Mouse (Mus musculus): ENCODE results near the gene Slit3.

Gene Slit3

DNA sequence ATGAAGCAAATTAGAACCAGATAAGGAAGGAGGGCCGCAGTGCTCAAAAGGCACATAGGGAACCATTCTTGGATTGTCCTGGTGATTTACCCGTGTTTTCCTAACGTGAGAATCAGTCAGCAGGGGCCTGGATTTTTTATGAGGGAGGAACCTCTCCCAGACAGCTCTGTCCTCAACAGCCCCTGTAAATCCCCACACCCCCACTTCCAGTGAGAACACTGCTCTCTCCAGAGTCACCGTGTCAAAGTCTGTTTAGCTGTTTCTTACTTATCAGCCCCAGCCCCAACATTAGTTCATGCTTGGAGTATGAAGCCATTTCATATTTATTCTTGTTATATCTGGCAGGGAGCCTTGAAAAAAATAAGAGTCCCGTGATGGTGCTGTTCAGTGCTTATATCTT is 272.8 kb downstream of the Slit3 start:
- DNase-seq (ENCODE audit: low read depth, low spot score): no peak

DNA sequence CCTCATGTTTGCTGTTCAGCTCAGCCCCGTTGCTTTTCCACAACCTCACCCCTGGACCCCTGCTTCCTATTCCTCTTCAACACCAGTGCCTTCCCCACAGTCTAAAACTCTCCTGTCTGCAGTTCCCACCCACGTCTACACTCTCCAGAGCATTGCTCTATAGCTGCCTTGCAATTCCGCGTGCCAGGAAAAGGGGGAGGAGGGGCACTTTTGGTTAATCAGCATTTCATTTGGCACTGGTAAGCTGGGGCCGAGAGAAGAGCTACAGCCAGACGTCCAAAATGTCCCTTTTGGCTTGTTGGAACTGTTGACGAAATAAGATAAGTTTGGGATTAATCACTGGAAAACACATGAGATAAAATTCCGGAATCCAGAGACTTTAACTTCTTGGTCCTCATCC is 274.4 kb downstream of the Slit3 start:
- no peak for DNase-seq (ENCODE audit: low read depth, low spot score)

DNA sequence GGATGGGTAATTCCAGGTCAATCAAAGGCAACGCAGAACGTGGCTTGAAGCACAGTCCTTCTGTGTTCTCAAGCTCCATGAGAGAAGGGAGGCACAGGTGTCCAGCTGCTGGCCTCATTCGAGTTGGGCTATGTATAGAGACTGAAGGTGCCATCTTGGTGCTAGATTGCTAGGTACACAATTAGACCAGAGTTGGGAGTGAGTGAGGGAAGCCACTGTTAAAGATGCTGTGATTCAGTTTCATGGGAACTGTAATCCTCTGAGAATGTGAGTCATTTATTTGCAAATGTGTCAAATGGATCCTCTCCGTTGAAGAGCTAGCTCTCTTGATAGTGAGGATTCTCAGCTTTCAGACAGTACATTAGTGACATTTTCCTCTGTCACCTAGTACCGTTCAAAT is 277.3 kb downstream of the Slit3 start:
- no peak for DNase-seq (ENCODE audit: low read depth, low spot score)

DNA sequence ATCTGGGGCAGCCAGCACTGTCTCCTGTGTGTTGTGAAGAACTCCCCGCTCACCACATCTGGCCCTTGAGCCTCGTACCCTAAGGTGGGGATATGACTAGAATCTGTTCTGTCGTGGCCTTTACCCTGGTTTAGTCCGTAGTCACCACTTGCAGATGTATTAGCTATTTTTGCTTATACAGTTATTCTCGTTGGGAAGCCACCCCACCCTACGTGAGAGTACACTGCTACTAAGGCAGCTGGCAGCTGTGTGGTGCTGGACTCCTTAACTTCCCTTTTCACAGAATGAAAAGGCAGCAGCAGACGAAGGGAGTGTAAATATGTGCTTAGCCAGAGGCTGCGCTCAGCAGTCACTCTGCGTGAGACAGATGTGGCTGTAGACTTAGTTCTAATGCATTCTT is 282.5 kb downstream of the Slit3 start:
- no peak for DNase-seq (ENCODE audit: low read depth, low spot score)

DNA sequence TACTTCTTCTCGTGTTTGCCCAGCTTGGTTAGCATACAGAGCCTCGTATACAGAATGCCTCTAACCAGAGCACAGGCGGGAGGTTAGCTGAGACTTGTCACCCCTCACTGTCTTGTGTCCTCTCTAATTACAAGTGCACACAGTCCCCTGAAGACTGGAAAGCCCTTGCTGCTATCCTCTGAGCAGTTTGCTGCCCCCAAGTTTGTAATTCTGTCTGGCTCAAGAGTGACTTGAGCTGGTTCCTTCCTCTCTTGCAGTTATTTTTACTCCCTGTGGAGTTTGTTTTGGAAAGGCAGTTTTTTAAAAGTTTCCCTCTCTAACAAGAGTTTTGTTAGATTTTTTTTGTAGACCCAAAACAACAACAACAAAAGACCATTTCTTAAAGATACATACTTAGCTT is 285.0 kb downstream of the Slit3 start:
- no peak for DNase-seq (ENCODE audit: low read depth, low spot score)

DNA sequence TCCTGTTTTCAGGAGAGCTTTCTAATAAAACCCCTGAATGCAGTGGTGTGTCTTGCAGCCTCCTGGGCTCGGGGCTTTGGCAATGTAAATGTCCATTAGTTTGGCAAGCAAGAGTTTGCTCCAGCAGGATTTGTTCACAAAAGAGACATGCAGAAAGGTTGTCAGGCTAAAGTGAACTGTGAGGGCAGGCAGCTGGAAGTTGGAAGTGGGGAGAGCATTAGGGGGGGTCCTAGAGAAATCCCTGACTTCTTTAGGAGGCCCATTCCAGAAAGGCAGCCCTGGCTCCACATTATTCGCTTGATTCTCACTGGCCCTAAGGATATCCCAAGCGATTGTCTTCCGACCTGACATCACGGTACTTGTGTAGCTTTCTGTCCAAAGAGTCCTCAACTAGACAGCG is 285.5 kb downstream of the Slit3 start:
- no peak for DNase-seq (ENCODE audit: low read depth, low spot score)

DNA sequence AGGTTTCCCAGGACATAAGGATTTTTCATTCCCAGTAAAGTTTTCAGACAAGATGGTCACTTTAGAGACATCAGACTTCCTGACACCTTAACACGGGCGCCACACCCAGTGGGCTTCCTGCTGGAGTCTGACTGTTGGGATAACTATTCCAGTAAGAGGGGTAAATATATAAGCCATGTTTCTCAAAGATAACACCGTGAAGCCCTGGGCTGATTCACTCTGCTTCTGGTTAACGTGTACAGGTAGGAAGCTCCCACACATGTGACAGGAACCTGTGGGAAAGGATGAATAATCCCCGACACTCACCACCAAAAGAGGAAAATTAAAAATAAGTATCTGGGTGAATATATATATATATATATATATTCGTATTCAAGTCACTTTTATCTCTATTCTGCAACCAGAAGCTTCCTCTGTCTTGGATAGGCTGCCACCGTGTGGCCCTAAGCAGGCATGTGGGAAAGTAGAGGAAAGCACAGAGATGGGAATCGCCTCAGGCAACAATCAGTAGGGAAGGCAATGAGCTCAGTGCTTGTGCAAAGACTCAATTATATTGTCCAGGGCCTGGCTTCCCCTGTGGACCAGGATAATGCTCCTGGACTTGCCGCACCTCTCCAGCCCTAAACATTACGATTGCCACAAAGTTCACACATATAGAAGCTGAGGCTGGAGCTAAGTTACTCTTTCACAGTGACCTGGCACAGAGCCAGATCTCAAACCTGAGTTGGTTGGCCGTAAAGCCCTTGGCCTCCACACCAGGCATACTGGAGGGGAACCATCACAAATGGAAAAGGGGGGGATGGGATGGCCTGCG is 286.5 kb downstream of the Slit3 start:
- DNase-seq (ENCODE audit: low read depth, low spot score): peak; percentile 59

DNA sequence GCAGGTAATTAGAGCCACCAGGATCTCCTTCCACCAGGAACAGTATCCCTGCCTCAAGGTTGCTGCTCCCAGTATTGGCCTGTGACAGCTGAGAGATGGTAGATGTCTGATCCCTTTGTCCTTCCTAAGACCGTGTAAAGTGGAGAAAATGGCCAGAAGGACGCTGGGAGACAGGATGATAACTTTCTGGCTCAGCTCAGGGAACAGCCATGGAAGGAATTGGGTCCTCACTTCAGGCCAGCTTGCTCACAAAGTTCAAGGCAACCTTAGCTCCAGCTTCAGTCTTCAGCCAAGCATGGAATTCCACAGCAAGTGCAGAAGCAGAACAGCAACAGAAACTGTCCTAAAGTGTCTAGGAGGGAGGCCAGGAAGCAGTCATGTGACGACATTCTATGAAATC is 289.4 kb downstream of the Slit3 start:
- DNase-seq (ENCODE audit: low read depth, low spot score): no peak

DNA sequence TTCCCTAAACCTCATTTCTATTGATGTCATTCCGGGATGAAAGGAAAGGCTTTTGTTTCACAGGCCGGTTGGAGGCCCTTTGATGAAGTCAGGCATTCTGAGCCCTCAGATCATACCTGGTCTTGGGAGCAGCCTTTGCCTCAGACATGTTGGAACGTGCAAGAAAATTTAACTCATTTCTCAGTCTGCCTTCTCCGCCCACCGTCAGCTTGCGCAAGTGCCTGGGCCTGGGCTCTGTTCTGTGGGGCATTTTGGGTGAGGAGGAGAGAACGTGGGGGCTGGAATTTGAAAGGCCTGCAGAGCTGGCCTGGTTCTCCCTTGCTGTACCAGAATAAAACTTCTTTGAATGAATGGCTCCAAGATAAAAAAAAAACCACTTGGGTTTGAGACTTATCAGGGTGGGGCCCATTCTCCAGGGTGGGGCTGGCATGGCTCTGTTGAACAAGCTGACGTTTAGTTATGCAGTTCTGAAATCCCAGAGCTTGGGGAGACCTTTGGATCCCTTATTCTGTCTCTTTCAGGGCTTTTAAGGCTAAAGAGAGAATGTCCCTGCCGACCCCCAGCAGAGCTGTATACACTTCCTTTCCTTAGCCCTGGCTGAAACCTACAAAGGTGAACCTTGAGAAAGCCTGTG is 294.9 kb downstream of the Slit3 start:
- DNase-seq (ENCODE audit: low read depth, low spot score): no peak

DNA sequence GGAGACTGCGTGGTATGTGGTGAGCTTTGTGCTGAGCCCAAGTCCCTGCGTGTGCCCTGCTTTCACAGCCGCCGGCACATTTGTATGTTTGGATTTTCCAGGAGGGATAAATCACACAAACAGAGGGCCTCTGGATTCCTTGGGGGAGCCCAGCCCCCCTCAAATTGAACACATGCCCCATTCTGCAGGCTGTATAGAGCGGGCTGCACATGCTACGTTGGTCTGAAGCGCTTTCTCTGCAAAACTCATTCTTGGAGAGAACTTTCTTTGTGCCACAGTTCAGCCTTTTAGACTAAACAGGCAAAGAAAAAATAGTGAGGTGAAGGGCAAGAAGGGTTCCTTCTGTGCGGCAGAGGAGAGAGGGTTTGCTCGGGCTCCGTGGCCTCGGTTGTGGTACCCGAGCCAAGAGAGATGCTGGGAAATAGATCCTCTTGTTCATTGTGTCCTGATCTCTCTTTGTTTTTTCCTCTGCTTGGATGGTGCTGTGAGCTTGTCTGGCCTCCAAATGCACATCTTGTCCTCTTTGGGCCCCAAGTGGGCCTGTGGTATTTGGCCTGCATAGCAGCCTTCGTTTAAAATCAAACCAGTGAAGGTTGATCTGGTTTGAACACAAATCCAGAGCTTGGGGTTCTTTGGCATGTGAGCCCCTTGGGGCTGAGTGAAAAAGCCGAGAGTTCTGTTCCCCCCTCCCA is 295.5 kb downstream of the Slit3 start:
- DNase-seq (ENCODE audit: low read depth, low spot score): peak; percentile 60

DNA sequence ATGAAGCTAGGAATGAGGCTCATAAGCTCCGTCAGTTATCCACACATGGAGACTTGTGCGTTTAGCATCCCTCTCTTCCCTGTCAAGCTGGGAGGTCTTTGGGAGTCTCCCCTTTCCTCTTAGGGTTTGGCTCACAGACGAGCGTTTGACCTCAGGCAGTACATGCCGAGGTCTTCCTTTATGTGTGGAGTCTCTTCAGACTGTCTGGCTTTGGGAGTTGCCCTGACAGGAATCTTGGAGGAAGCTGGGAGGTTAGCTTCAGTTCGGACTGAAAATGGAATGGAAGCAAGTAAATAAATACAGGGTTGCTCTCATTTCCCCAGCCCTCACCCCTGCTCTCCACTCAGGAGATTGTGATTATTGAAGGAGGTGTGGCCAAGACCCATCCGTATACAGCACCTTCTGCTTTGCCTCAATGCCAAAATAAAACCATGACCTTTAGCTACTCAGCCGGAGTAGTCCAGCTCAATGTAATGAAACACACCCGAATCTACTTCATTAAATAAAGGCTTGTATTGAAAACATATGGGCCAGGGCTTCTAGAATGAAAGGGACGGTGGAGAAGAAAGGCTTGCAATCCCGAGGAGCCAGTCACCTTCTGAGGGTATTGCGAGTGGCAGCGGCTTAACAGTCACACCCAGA is 297.0 kb downstream of the Slit3 start:
- no peak for DNase-seq (ENCODE audit: low read depth, low spot score)

DNA sequence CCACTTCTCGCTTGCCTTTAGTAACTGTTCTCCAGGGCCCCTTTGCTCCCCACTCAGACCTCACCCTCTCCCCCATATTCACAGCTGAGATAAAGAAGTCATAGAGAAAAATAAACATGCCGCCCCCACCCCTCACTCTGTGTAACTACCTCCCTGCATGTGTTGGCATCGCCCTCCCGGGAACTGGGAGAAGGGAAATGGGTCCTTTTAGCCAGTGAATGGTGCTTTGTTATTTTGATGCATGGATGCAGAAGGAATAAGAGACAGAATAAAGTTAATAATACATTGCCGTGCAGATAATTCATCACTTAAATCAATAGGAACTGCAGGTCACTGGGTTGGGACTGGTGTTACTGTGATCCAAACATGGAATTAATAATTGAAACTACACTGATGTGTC is 298.0 kb downstream of the Slit3 start:
- no peak for DNase-seq (ENCODE audit: low read depth, low spot score)

DNA sequence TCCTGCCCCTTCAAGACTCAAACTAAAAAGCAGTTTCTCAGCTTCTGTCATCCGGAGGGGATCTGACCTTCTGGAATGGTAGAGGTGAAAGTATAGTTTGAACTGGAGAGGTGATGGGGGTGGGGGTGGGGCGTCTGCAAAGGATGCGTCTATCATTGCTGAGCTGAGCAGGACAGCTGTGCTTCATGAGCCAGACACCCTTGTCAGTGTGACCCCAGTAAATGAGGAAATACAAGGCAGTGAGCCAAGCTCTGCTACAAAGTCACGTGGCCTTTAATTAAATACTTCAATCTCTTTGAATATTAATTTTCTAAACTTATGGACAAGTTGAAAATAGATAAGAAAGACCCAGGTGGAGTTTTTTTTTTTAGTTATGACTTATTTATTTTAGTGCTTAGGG is 300.7 kb downstream of the Slit3 start:
- no peak for DNase-seq (ENCODE audit: low read depth, low spot score)

DNA sequence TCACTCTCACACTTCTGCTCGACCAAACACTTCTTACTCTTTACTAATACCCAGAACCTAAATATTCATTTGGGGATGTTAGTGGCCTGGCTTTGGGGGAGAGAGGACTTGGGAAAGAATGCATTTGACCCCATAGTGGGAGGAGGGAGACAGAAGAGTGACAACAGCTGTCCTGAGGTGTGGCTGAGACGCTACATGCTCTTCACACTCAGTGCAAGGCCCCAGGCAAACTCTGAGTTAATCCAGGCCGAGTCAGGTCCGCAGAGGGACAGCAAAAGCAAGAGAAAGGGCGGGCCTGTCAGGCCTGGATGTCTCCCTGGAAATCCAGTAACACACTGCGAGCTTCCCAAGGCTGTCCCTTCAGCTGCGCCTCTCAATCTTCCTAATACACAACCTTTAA is 307.0 kb downstream of the Slit3 start:
- DNase-seq (ENCODE audit: low read depth, low spot score): no peak

DNA sequence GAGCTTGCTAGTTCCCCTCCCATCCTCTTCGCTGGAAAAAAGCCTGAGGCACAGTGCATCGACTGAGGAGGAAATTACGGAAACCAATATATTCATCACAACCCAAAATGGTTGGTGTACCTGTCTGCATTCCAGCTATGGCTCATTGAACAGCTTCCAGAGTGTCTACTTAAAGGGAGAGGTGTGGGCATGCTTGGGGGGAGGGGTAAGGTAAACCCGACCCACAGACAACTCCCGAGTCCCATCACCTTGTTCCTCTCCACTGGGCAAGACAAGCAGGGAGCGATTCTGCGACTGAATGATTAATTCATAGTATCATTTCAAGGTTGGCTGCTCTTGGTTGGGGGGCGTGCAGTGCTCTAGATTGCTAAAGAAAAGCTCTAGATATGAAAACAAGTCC is 310.1 kb downstream of the Slit3 start:
- DNase-seq (ENCODE audit: low read depth, low spot score): no peak

DNA sequence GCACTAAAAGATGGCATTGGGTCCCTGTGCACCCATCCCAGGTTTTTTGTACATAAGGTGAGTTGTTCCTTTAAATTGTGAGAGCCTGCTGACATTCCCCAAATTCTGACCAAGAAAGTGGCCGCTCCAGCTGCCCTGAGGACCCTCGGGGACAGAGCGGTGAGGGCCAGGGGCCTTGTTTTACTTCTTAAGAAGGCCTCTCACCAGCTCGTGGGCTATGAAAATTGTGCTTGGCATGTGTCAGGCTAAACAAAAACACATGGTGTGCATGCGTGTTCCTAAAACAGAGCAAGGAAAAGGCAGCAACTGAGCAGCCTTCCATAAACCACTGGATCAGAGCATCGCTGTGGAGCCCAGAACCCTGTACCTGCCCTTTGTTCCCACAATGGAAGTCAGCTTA is 316.5 kb downstream of the Slit3 start:
- DNase-seq (ENCODE audit: low read depth, low spot score): no peak

DNA sequence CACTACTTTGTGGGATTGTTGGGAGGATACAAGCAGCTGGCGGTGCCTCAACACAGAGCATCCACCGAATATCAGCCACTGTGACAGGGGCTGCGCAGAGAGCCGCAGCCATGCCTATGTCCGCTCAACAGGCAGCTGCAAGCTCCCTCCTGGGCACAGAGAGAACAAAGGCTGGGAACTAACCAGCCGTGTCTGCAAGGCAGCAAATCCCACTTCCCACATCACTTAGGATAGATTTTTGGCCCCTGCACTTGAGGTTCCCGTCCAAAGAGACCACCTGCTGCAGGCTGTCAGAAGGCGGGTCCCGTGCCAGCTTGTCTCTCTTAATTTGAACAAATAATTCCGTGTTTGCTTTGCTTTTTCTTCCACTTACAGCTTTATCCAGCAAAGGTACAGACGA is 319.2 kb downstream of the Slit3 start:
- DNase-seq (ENCODE audit: low read depth, low spot score): no peak

DNA sequence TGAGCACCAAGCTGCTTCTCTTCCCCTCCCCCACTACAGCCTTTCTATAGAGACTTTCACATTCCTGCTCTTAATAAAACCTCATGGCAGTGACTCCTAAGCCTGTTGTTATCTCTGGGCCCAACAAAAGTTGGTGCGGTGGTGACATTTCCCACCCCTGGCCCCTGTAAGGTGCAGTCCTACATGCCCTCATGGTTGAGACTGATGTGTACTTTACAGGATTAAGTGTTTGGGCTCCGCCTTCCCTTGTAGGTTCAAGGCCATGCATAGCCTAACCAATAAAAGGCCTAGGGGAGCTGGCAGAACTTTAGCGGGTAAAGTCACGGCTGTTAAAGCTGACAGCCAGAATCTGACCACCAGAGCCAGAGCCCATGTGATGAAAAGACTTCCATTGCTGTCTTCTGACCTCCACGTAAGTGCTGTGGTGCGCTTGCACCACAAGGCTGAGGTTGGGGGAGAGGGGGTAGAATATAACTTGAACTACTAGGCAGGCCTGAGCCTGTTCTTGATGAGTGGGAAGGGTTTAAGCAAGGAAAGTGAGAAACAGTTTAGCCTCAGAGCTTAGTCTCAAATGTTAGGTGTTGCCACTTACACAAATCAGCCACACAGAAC is 323.6 kb downstream of the Slit3 start:
- no peak for DNase-seq (ENCODE audit: low read depth, low spot score)

DNA sequence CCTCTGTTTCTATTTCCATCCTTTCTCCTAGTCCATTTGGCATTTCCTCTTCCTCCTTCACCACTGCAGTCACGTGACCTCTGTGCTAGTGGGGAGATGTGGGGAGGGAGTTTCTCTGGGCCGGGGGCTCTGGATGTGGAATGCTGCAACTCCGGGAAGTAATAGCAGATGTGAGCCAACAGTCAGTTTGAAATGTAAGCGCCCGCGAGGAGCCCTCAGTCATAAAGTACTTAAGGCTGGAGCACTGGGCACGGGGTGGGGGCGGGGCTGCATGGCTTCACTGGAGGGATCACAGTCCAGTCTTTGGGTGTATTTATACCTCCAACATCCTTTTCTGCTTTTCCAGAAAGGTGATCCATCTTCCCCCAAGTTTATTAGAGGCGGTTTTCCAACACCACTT is 326.9 kb downstream of the Slit3 start:
- no peak for DNase-seq (ENCODE audit: low read depth, low spot score)

DNA sequence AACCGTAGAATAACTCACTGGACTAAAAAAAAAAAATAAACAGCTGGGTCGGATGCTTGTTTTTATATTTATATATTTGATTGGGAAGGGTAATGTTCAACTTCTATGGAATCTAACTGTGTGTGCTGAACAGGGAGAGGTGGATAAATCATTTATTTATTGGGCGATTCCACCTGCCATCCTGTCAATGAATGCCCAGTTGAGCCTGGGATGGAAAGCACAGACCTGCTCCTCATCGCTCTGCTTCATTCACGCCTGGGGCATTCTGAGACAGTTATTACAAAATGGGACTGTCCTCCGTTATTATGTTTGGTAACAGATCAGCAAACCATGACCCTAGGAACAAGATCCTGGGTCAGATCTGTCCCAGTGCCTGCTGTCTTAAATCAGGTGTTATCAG is 328.2 kb downstream of the Slit3 start:
- DNase-seq (ENCODE audit: low read depth, low spot score): no peak

DNA sequence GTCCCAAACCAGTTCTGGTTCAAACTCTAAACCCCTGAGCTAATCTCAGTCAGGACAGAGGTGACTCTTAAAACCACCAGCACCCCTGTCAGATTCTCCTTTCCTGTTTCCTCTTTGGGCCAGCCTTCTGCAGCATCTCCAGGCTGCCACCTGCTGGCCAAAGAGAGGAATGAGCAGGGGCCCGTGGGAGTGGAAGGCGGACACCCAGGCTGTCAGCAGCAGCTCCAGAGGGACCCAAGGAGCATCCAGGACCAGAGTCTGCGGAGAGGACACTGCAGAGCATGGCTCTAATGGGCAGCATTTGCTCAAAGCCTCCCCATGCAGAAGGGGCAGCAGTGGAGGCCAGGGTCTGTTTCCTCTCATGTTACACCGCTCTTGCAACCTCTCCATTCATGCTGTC is 330.6 kb downstream of the Slit3 start:
- peak; percentile 27 for DNase-seq (ENCODE audit: low read depth, low spot score)

DNA sequence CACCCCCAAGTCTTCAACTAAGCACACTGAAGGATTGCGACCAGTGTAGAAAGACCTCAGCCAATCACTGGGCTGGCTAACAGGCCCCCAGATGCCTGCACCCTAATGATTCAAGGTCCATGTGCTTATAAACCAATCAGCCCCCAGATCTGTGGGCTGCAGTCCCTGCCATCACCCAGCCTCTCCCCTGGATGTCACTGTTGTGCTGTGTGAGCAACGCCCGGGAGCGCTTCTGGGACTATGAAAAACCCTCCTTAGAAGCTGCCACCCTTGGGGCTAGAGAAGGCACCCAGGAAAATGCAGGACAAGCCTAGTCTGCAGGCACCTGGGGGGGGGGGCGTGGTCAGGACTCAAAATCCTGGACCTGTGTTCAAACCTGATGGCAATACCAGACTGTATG is 331.4 kb downstream of the Slit3 start:
- DNase-seq (ENCODE audit: low read depth, low spot score): no peak
